Comparison of ENCODE assay signal across 7 mouse cellular contexts in genomic region chr5:125158232-125158961, GRCm38 (mm10). TPM values are rescaled to one million over a fixed set of nuclear protein-coding genes. Genes with fewer than 3 reads are reported as not detected.
A peak's percentile ranks its signal among the peaks of the same experiment; 100 is the strongest.
DNase-seq lines count a peak whose midpoint lies in the region; ATAC-seq and TF ChIP-seq lines count a peak whose summit lies in the region.

No protein-coding gene starts in this region.

- H3K9me3 ChIP-seq in forebrain, embryonic 15.5 days = no peaks in the 10 kb centered on the region
- no peaks in the 10 kb centered on the region for H3K9me3 ChIP-seq in hindbrain, postnatal 0 days (ENCODE audit: low read length)
- H3K9me3 ChIP-seq in lung, embryonic 16.5 days (ENCODE audit: control insufficient read depth, low read length) = no peaks in the 10 kb centered on the region

- peak overlapping the region; percentile 95 for H3K27ac ChIP-seq in forebrain, embryonic 15.5 days (replicated peaks)
- H3K27ac ChIP-seq in hindbrain, postnatal 0 days = peak overlapping the region; percentile 83
- H3K27ac ChIP-seq in lung, embryonic 16.5 days (ENCODE audit: low read length) = peak overlapping the region; percentile 68

- peak; percentile 49 for DNase-seq in ZHBTc4 (ENCODE audit: low read depth, low spot score)
- peak; percentile 71 for DNase-seq in hindbrain, postnatal 0 days (ENCODE audit: low spot score)
- DNase-seq in retina, postnatal 1 day = peak; percentile 73
- DNase-seq in right cerebral cortex, postnatal 36 days (ENCODE audit: low spot score in 2 of 2) = no peak

- TF ChIP-seq CTCF in hindbrain, postnatal 0 days (IDR thresholded peaks at IDR 0.05; ENCODE audit: low read depth) = no peak

- no peaks in the 10 kb centered on the region for H3K36me3 ChIP-seq in forebrain, embryonic 15.5 days
- H3K36me3 ChIP-seq in hindbrain, postnatal 0 days (ENCODE audit: insufficient read depth, low read length) = no peaks in the 10 kb centered on the region
- H3K36me3 ChIP-seq in lung, embryonic 16.5 days (ENCODE audit: control insufficient read depth, insufficient read depth, low read length) = no peaks in the 10 kb centered on the region

- ATAC-seq in CD4-positive, CD25-positive, alpha-beta regulatory T cell, adult 4 months = peak; percentile 80
- no peak for ATAC-seq in forebrain, embryonic 15.5 days (replicated peaks)
- ATAC-seq in hindbrain, postnatal 0 days = peak; percentile 24; the same call in 1 of the 2 replicates
- peak; percentile 32 for ATAC-seq in lung, embryonic 16.5 days (ENCODE audit: low read depth)

- H3K4me3 ChIP-seq in forebrain, embryonic 15.5 days = 0 out of 2 replicates have a peak overlapping the region, but pooled peaks have one; percentile 12
- H3K4me3 ChIP-seq in hindbrain, postnatal 0 days (ENCODE audit: low read length) = no peak overlapping the region
- 0 out of 2 replicates have a peak overlapping the region, but pooled peaks have one; percentile 6 for H3K4me3 ChIP-seq in lung, embryonic 16.5 days (ENCODE audit: low read length)

- peak overlapping the region; percentile 33 for H3K4me2 ChIP-seq in forebrain, embryonic 15.5 days (replicated peaks)
- H3K4me2 ChIP-seq in hindbrain, postnatal 0 days (ENCODE audit: low read depth, low read length) = peak overlapping the region; percentile 41
- H3K4me2 ChIP-seq in lung, embryonic 16.5 days (ENCODE audit: low read depth, low read length) = peak overlapping the region; percentile 45

- H3K27me3 ChIP-seq in forebrain, embryonic 15.5 days = no peaks in the 10 kb centered on the region
- H3K27me3 ChIP-seq in hindbrain, postnatal 0 days (ENCODE audit: insufficient read depth, low read length) = no peaks in the 10 kb centered on the region
- no peaks in the 10 kb centered on the region for H3K27me3 ChIP-seq in lung, embryonic 16.5 days (ENCODE audit: control insufficient read depth, insufficient read depth, low read depth, low read length)

- peaks cover 87% of the 10 kb centered on the region for H3K4me1 ChIP-seq in forebrain, embryonic 15.5 days
- peaks cover 72% of the 10 kb centered on the region for H3K4me1 ChIP-seq in hindbrain, postnatal 0 days (ENCODE audit: insufficient read depth, low read length)
- peaks cover 55% of the 10 kb centered on the region for H3K4me1 ChIP-seq in lung, embryonic 16.5 days (replicated peaks; ENCODE audit: control insufficient read depth, insufficient read depth, low read length)

- H3K9ac ChIP-seq in forebrain, embryonic 15.5 days (replicated peaks) = peak overlapping the region; percentile 33
- peak overlapping the region; percentile 46 for H3K9ac ChIP-seq in hindbrain, postnatal 0 days (replicated peaks; ENCODE audit: low read length)
- H3K9ac ChIP-seq in lung, embryonic 16.5 days (ENCODE audit: low read length) = peak overlapping the region; percentile 53

- WGBS in forebrain, embryonic 15.5 days = 15% methylated on average over 21 of the region's 21 CpGs
- WGBS in hindbrain, postnatal 0 days = 13% methylated on average over 21 of the region's 21 CpGs
- WGBS in lung, embryonic 16.5 days = 12% methylated on average over 21 of the region's 21 CpGs

RNA-seq across cellular contexts. Expression of gene Ncor2, which starts 20.6 kb away (rescaled TPM):
- polyA plus RNA-seq in CD4-positive, CD25-positive, alpha-beta regulatory T cell, adult 4 months (2017; shearing (Covaris generic)) = 1 to 10 TPM; 4.0 to 6.1 TPM
- polyA plus RNA-seq in forebrain, embryonic 15.5 days (2015; fragmentation: Nextera tagmentation; extraction: Ambion mirVana) = 30.2 and 31.6 TPM in 2 replicates
- total RNA-seq in hindbrain, postnatal 0 days (2014; rRNA removed) = 35.4 and 37.5 TPM in 2 replicates
- 20.9 and 22.7 TPM in 2 replicates for polyA plus RNA-seq in hindbrain, postnatal 0 days (2015; fragmentation: Nextera tagmentation; extraction: Ambion mirVana)
- 20.3 and 27.3 TPM in 2 replicates for polyA plus RNA-seq in lung, embryonic 16.5 days (2015; fragmentation: Nextera tagmentation; extraction: Ambion mirVana)

Comparison
In these comparisons a context has a peak if more than half of its experiments do, and no peak if none do; other contexts are left out.
1. DNase-seq: peak in ZHBTc4 (single experiment), hindbrain, postnatal 0 days (single experiment) and retina, postnatal 1 day (single experiment); none in right cerebral cortex, postnatal 36 days (0 of 2).
2. Peak in every context shown above with its lines, with median percentiles within 50 percentile points of each other: H3K27ac ChIP-seq, H3K4me2 ChIP-seq and H3K9ac ChIP-seq.